Comparison of ENCODE assay signal across 8 mouse cellular contexts in the genomic region with DNA sequence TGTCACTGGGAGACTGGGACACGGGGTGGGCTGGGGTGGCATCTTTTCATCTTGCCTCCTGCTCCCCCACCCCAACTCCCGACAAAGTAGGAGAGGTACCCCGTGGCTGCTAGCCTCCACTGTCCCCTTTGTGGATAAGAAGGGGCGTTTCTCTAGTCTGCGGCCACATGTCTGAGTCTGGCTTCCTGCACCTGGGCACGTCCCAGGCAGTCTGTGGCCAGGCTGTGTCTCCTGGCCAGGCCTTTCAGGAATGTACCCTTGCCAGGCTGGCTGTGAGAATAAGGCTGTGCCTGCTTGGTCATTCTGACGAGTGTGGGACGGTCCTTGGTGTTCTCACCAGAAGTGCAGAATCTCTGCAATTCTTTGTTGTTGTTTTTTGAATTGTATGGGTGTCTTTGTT.
DNase-seq lines count a peak whose midpoint lies in the region; ATAC-seq and TF ChIP-seq lines count a peak whose summit lies in the region.
"Had no signal": no experiment of that assay in that cellular context is flagged by ENCODE, and none has a peak within 500 bp of the region (broad histone marks: within the 10 kb centered on the region; RNA-seq: fewer than 3 reads in every experiment).

No protein-coding gene starts in this region.

- TF ChIP-seq CTCF in lung, embryonic 14.5 days (IDR thresholded peaks at IDR 0.05; ENCODE audit: low read depth), result no peak
- TF ChIP-seq CTCF in olfactory bulb, adult 2 months (IDR thresholded peaks at IDR 0.05; ENCODE audit: insufficient read depth, low read depth, low read length), result no peak

- H3K27ac ChIP-seq in lung, embryonic 14.5 days (ENCODE audit: low read depth), result peak overlapping the region; percentile 38; the same call in 1 of the 2 replicates
- peak overlapping the region; percentile 48 for H3K27ac ChIP-seq in embryonic facial prominence, embryonic 14.5 days (replicated peaks; ENCODE audit: low read depth, low read length)
- H3K27ac ChIP-seq in olfactory bulb, adult 2 months (ENCODE audit: insufficient read depth, low read depth, low read length), result peak overlapping the region; percentile 73

- WGBS in lung, embryonic 14.5 days, result 48% methylated on average over 8 of the region's 8 CpGs
- 42% methylated on average over 7 of the region's 8 CpGs for WGBS in embryonic facial prominence, embryonic 14.5 days
- 33% methylated on average over 8 of the region's 8 CpGs for WGBS in olfactory bulb, adult 2 months

- no peaks in the 10 kb centered on the region for H3K9me3 ChIP-seq in lung, embryonic 14.5 days (ENCODE audit: low read depth, low read length)
- H3K9me3 ChIP-seq in embryonic facial prominence, embryonic 14.5 days (ENCODE audit: control insufficient read depth, low read length), result no peaks in the 10 kb centered on the region

- no peak overlapping the region for H3K4me2 ChIP-seq in lung, embryonic 14.5 days
- H3K4me2 ChIP-seq in embryonic facial prominence, embryonic 14.5 days (ENCODE audit: low read depth, low read length), result 0 out of 2 replicates have a peak overlapping the region, but pooled peaks have one; percentile 12

- H3K27me3 ChIP-seq in lung, embryonic 14.5 days (ENCODE audit: insufficient read depth, low read length), result no peaks in the 10 kb centered on the region
- no peaks in the 10 kb centered on the region for H3K27me3 ChIP-seq in embryonic facial prominence, embryonic 14.5 days (replicated peaks; ENCODE audit: control insufficient read depth, insufficient read depth, low read length)

- H3K4me3 ChIP-seq in lung, embryonic 14.5 days (ENCODE audit: low read depth, low read length), result no peak overlapping the region
- H3K4me3 ChIP-seq in embryonic facial prominence, embryonic 14.5 days (ENCODE audit: low read depth, low read length), result no peak overlapping the region
- H3K4me3 ChIP-seq in olfactory bulb, adult 2 months (ENCODE audit: insufficient read depth, low read depth, low read length), result no peak overlapping the region

- no peaks in the 10 kb centered on the region for H3K36me3 ChIP-seq in lung, embryonic 14.5 days (ENCODE audit: insufficient read depth)
- H3K36me3 ChIP-seq in embryonic facial prominence, embryonic 14.5 days (ENCODE audit: control insufficient read depth, insufficient read depth, low read length), result no peaks in the 10 kb centered on the region

- no peak for TF ChIP-seq POLR2A in olfactory bulb, adult 2 months (IDR thresholded peaks at IDR 0.05; ENCODE audit: insufficient read depth, low read depth, low read length)

- no peak overlapping the region; the same call in 1 of the 2 replicates for H3K9ac ChIP-seq in lung, embryonic 14.5 days
- H3K9ac ChIP-seq in embryonic facial prominence, embryonic 14.5 days (ENCODE audit: low read depth, low read length), result peak overlapping the region; percentile 27; the same call in 1 of the 2 replicates

- H3K4me1 ChIP-seq in lung, embryonic 14.5 days (ENCODE audit: insufficient read depth), result peaks cover 39% of the 10 kb centered on the region
- H3K4me1 ChIP-seq in embryonic facial prominence, embryonic 14.5 days (ENCODE audit: control insufficient read depth, insufficient read depth, low read length), result peaks cover 42% of the 10 kb centered on the region
- H3K4me1 ChIP-seq in olfactory bulb, adult 2 months (ENCODE audit: control insufficient read depth, insufficient read depth, low read length), result peaks cover 50% of the 10 kb centered on the region

- ATAC-seq in lung, embryonic 14.5 days (ENCODE audit: insufficient read depth), result 0 out of 2 replicates have a peak, but pooled peaks have one; percentile 21
- ATAC-seq in embryonic facial prominence, embryonic 14.5 days (ENCODE audit: low read depth), result peak; percentile 1; the same call in 1 of the 2 replicates

- DNase-seq in lung, embryonic 14.5 days, result no peak
- DNase-seq in lung, adult 18-20 months, result no peak
- DNase-seq in embryonic facial prominence, embryonic 14.5 days (ENCODE audit: low spot score), result no peak
- peak; percentile 70 for DNase-seq in kidney, adult 9 months
- DNase-seq in adrenal gland, postnatal 10 days, result no peak
- DNase-seq in thymus, postnatal 0 days (ENCODE audit: low spot score), result no peak
- DNase-seq: lung, postnatal 14 days had no signal
